Mouse (Mus musculus) midbrain, embryonic 10.5 days (tissue): ENCODE measurements at regions not wholly inside any gene's neighbourhood (a gene's known extent, or its start where the extent isn't known, plus 50 kb on each side); places are given as distances from the start of the nearest gene placed in this dataset.

Experiments
- DNase-seq: peaks from one replicate; pipeline ENCODE4 v3.0.0-alpha.2; 2017; ENCODE audit warnings: low spot score
- H3K27ac ChIP-seq: fragments of 300-500 bp; sonication (generic); replicated peaks from 2 replicates; pipeline ENCODE4 v1.5.1; 2016; ENCODE audit warnings: mild to moderate bottlenecking
- H3K27me3 ChIP-seq: fragments of 300-500 bp; sonication (generic); 2 replicates; pipeline ENCODE4 v1.6.1; 2016; ENCODE audit warnings: low read depth, mild to moderate bottlenecking; ENCODE audit not compliant: poor library complexity, severe bottlenecking
- H3K36me3 ChIP-seq: fragments of 300-500 bp; sonication (generic); 2 replicates; pipeline ENCODE4 v1.6.1; 2016; ENCODE audit warnings: mild to moderate bottlenecking, moderate library complexity
- H3K4me1 ChIP-seq: fragments of 300-500 bp; sonication (generic); 2 replicates; pipeline ENCODE4 v1.6.1; 2016
- H3K4me3 ChIP-seq: fragments of 300-500 bp; sonication (generic); 2 replicates; pipeline ENCODE4 v1.5.1; 2016; ENCODE audit warnings: mild to moderate bottlenecking, moderate library complexity
- H3K9me3 ChIP-seq: fragments of 300-500 bp; sonication (generic); replicated peaks from 2 replicates; pipeline ENCODE4 v1.6.1; 2016; ENCODE audit warnings: mild to moderate bottlenecking
- WGBS: fragments of 180-500 bp; shearing (Covaris S2); methylation state at CpG from one replicate; pipeline ENCODE4 v1.1.7; 2016; 5-methylcytosine and 5-hydroxymethylcytosine counted together

- Histone ChIP-seq H3K4me1 (no peaks in the 10 kb centered on the region), H3K9me3 (no peaks in the 10 kb centered on the region), H3K27ac (no peak overlapping the region), H3K4me3 (no peak overlapping the region), H3K27me3 (no peaks in the 10 kb centered on the region), H3K36me3 (no peaks in the 10 kb centered on the region)
- no peak for DNase-seq
- WGBS = 93% methylated on average over 5 of the region's 5 CpGs
These were observed 69.4 kb upstream of the Irak1bp1 start for GRCm38 (mm10) chr9:82759979-82760378.

DNA sequence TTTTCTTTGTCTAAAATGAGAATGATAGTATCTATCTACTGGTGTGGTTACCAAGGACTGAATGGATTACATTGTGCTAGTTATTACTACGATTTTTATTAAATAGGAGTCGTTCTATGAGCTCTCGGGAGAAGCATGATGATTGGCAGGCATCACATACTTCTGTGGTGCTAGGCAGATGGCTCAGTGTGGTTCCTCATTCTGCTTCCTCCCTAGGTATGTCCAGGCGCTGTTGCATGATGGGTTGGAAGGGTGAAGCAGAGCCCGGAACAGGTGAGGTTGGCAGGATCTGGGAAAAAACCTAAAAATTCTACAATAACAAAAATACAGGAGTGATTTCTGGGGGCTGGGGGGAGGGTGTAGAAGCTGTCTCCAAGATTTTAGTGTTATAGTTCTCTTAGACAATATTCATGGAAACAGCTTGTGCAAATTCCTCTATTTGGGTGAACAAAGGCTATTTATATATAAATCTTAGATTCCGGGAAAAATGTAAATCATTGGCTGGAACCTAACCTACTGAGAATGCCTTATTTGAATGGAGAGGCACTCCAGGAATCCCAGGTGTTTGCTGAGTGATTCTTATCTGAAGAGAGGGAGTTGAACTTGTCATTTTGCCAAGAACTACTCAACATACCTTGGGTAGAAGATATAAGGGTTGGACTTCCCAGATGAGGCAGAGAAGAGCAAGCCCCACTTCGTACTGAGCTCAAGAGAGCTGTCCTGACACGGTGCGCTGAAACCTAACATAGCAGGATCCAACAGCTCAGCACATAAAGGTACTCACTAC is 68.5 kb upstream of the Irak1bp1 start:
- Histone ChIP-seq H3K4me3 (no peak overlapping the region), H3K4me1 (no peaks in the 10 kb centered on the region)
- WGBS = 91% methylated on average over 9 of the region's 9 CpGs

GRCm38 (mm10) chr9:82763651-82764050 is 65.7 kb upstream of the Irak1bp1 start:
- no peak overlapping the region for H3K27ac ChIP-seq
- no peak for DNase-seq
- H3K9me3 ChIP-seq = no peaks in the 10 kb centered on the region
- WGBS = 96% methylated on average over 1 of the region's 1 CpGs
- no peak overlapping the region for H3K4me3 ChIP-seq
- no peaks in the 10 kb centered on the region for H3K4me1 ChIP-seq
- H3K36me3 ChIP-seq = no peaks in the 10 kb centered on the region
- no peaks in the 10 kb centered on the region for H3K27me3 ChIP-seq

More for the DNA sequence above, 68.5 kb upstream of the Irak1bp1 start:
- H3K36me3 ChIP-seq = no peaks in the 10 kb centered on the region
- DNase-seq = no peak
- H3K27me3 ChIP-seq = no peaks in the 10 kb centered on the region
- H3K9me3 ChIP-seq = no peaks in the 10 kb centered on the region
- H3K27ac ChIP-seq = no peak overlapping the region
